Mouse (Mus musculus): ENCODE data around the gene Csn2.

Csn2 gene

DNA sequence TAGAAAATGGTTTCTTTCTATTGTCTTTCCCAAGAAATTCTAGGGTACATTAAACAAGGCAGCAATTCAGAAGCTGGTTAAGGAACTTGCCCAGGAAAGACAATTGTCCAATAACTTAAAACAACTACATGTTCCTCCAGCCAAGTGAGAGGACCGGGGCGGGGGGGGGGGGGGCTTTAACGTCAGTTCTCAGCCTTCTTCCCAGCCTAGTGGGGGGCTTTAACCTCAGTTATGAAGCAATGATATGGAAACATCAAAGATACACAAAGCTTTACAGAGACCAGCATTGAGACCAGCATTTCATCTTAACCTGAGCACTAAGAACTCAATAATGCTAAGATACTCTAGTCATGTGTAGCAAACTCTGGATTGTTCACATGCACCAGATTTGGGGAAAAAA, at the start of gene Csn2:
Csn2 (minus strand) TSS at position 101 of the 400 bp plus-strand sequence.
- no peak for DNase-seq (ENCODE audit: extremely low spot score, low read depth, low spot score)

DNA sequence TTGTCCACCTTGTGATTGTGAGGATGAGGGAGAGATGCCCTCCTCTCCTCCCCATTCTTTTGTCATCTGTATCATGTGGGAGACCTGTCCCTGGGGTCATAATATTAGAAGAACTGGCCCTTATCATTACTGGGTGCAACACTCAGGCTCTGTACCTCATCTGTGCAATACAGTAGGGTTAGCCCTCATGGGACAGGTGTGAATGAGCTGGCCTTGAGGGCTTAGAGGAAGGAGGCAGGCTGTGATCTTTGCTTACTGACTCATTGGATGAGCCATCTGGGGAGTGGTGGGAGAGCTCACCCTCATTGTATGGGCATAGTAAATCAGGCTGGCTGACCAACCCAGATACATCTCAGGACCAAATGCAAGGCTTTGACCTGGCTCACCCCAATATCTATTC, 35.4 kb upstream of the Csn2 start:
- no peak for DNase-seq (ENCODE audit: extremely low spot score, low read depth, low spot score)

DNA sequence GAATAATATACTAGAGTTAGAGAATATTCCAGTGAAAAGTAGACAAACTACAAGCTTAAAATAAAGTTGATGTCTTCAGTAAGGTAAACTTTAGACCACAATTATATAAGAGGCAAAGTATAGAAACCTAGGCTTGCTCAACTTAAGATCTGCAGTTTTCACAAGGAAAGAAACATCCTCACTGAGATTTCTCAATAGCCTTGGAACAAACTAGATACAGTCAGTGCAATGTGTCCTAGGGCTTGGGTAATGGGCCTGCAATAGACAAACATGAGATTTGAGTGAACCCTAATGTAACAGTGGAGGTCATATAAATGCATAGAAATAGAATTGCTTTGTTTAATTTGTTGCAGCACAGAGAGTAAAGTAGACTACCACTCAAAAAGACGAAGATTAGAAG, 6.5 kb upstream of the Csn2 start:
- DNase-seq (ENCODE audit: extremely low spot score, low read depth, low spot score), result no peak

DNA sequence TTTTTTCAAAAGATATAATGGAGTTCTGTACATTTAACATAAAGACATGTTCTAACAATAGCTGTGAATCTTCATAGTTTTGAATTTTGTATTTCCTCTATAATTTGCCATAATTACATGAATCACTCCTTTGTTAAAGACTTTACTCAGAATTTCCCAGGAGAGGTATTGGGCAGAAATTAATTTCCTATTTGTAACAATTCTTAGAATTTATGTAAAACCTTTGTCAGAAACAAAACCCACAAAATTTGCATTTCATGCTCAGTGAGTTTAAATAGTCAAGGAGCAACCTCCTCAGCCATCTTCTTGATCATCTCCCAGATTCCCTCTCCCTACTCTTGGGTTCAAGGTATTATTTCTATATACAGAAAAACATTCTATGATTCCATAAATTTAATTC, 33.5 kb downstream of the Csn2 start, which contains the start of gene Csn1s1:
Csn1s1 (plus strand) TSS at position 301 of the 400 bp plus-strand sequence.
- no peak for DNase-seq (ENCODE audit: extremely low spot score, low read depth, low spot score)

DNA sequence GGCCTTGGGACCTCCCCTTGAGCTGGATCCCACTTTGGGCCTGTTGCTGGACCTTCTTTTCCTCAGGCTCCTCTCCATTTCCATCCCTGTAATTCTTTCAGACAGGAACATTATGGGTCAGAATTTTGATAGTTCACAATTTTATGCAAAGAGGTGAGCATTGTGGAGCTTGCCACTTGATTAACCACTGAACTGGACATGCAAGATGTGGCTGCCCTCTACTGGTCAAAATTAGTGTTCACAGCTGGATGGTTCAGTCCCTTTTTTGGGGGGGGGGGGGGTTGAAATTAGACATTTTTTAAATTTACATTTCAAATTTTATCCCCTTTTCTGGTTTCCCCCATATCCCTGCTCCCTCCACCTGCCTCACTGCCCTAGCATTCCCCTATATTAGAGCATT, 56.6 kb downstream of the Csn2 start:
- DNase-seq (ENCODE audit: extremely low spot score, low read depth, low spot score), result no peak

Data from hindlimb bud, embryonic 11.5 days (tissue).